Mouse (Mus musculus) midbrain, postnatal 0 days (tissue): Measurements from ENCODE around the gene Ints11. TPM values are rescaled to one million over a fixed set of nuclear protein-coding genes. Genes with fewer than 3 reads are reported as not detected.
A peak's percentile ranks its signal among the peaks of the same experiment; 100 is the strongest.

ENCODE experiments used
- ATAC-seq: fragments of 200-750 bp; cut with Nextera tagmentation; 2 replicates; pipeline ENCODE4 v1.8.0; 2017; ENCODE audit warnings: moderate number of reproducible peaks, mild to moderate bottlenecking, moderate TSS enrichment, moderate library complexity; ENCODE audit not compliant: low FRiP score
- DNase-seq: peaks from one replicate; pipeline ENCODE4 v3.0.0-alpha.2; 2015; ENCODE audit warnings: low spot score
- H3K27ac ChIP-seq: fragments of 300-500 bp; sonication (generic); 2 replicates; pipeline ENCODE4 v1.5.1; 2014; ENCODE audit warnings: low read depth, mild to moderate bottlenecking, low read length, mixed read lengths
- H3K27me3 ChIP-seq: fragments of 300-500 bp; sonication (generic); 2 replicates; pipeline ENCODE4 v1.6.1; 2014; ENCODE audit warnings: low read length, control low read depth, mixed read lengths; ENCODE audit not compliant: insufficient read depth
- H3K36me3 ChIP-seq: fragments of 300-500 bp; sonication (generic); 2 replicates; pipeline ENCODE4 v1.6.1; 2014; ENCODE audit warnings: low read length, control low read depth, mixed read lengths; ENCODE audit not compliant: insufficient read depth
- H3K4me1 ChIP-seq: fragments of 300-500 bp; sonication (generic); 2 replicates; pipeline ENCODE4 v1.6.1; 2014; ENCODE audit warnings: mild to moderate bottlenecking, control low read depth, antibody characterized with exemption, low read length, mixed read lengths; ENCODE audit not compliant: insufficient read depth
- H3K4me2 ChIP-seq: fragments of 300-500 bp; sonication (generic); 2 replicates; pipeline ENCODE4 v1.6.1; 2014; ENCODE audit warnings: low read depth, mild to moderate bottlenecking, low read length, mixed read lengths; ENCODE audit not compliant: poor library complexity, severe bottlenecking
- H3K4me3 ChIP-seq: fragments of 300-500 bp; sonication (generic); 2 replicates; pipeline ENCODE4 v1.5.1; 2014; ENCODE audit warnings: low read depth, mild to moderate bottlenecking, low read length, moderate library complexity
- H3K9ac ChIP-seq: fragments of 300-500 bp; sonication (generic); replicated peaks from 2 replicates; pipeline ENCODE4 v1.6.1; 2014; ENCODE audit warnings: mild to moderate bottlenecking, low read length, moderate library complexity, mixed read lengths; ENCODE audit not compliant: poor library complexity, severe bottlenecking
- H3K9me3 ChIP-seq: fragments of 300-500 bp; sonication (generic); 2 replicates; pipeline ENCODE4 v1.6.1; 2016; ENCODE audit warnings: low read length, control low read depth
- CTCF ChIP-seq: IDR thresholded peaks from 2 replicates; pipeline ENCODE4 v1.5.1; 2016; ENCODE audit warnings: antibody characterized with exemption, mild to moderate bottlenecking
- WGBS: fragments of 180-500 bp; shearing (Covaris S2); extraction: QIAGEN DNeasy Blood & Tissue Kit; methylation state at CpG from one replicate; pipeline ENCODE4 v1.1.7; 2014; 5-methylcytosine and 5-hydroxymethylcytosine counted together
- polyA plus RNA-seq: library from polyadenylated mRNA; unstranded; fragments of >200 nt; fragmentation: Nextera tagmentation; extraction: Ambion mirVana; gene quantifications from 2 replicates; pipeline ENCODE4 v1.2.1, GENCODE M21; 2015
- total RNA-seq: library from RNA; depleted of rRNA; stranded (reverse); fragments of >200 nt; gene quantifications from 2 replicates; pipeline ENCODE4 v1.2.3, GENCODE M21; 2014

Ints11 gene
- total and polyA plus RNA-seq, 2 experiments from 2014 or later: 45.0 to 56.0 TPM

- ATAC-seq: no peak
- Histone ChIP-seq H3K4me3 (peak overlapping the region; percentile 94; the same call in 1 of the 2 replicates), H3K9me3 (no peaks in the 10 kb centered on the region), H3K36me3 (peaks cover 29% of the 10 kb centered on the region), H3K9ac (peak overlapping the region; percentile 50; the same call in 1 of the 2 replicates), H3K4me1 (peaks cover 28% of the 10 kb centered on the region), H3K27me3 (no peaks in the 10 kb centered on the region), H3K27ac (peak overlapping the region; percentile 72), H3K4me2 (peak overlapping the region; percentile 93)
- 28% methylated on average over 6 of the region's 6 CpGs for WGBS
- peak; percentile 82 for DNase-seq
- TF ChIP-seq CTCF: no peak
These were observed 25.9 kb downstream of the Ints11 start for GRCm38 (mm10) chr4:155895216-155895615.

DNA sequence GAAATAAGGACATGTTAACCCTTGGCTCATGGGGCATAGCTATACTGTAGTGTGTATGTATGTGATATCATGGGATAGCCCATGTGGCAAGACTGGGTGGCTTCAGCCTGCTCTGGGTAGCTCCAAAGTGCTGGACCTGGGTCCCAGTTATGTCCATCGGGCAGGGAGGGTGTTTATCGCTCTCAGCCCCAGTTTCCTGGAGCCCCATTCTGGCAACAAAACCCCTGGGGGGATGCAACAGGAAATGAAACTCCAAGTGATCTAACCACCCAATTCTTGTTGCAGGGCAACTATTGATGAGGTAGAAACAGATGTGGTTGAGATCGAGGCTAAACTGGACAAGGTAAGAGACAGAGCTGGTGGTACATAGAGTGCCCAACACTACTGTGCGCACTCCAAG is 26.5 kb downstream of the Ints11 start:
- H3K4me3 ChIP-seq: no peak overlapping the region
- TF ChIP-seq CTCF: no peak

DNA sequence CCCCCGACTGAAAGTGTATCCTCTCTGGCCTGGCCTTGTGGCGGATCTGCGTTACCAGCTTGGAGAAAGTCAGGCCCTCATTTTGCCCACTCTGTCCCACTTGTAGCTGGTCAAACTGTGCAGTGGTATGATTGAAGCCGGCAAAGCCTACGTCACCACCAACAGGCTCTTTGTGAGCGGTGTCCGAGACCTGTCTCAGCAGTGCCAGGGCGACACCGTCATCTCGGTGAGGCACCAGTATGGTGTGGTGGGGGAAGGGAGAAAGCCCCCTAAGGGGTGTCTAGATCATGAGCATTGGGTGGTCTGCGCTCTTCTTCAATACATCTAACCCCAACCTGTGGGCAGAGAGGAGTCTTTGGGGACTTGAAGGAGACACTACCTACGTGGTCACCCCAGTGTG is 27.1 kb downstream of the Ints11 start:
- H3K9ac ChIP-seq: no peak overlapping the region
- no peak overlapping the region for H3K27ac ChIP-seq
- 97% methylated on average over 12 of the region's 12 CpGs for WGBS
- H3K9me3 ChIP-seq: no peaks in the 10 kb centered on the region
- no peak overlapping the region for H3K4me3 ChIP-seq
- DNase-seq: no peak
- H3K36me3 ChIP-seq: peaks cover 38% of the 10 kb centered on the region
- no peaks in the 10 kb centered on the region for H3K27me3 ChIP-seq
- no peak overlapping the region for H3K4me2 ChIP-seq
- ATAC-seq: no peak
- TF ChIP-seq CTCF: no peak
- peaks cover 22% of the 10 kb centered on the region for H3K4me1 ChIP-seq

More for the DNA sequence above, 26.5 kb downstream of the Ints11 start:
- DNase-seq (no peak), ATAC-seq (no peak)
- Histone ChIP-seq H3K36me3 (peaks cover 32% of the 10 kb centered on the region), H3K4me2 (peak overlapping the region; percentile 93), H3K9me3 (no peaks in the 10 kb centered on the region), H3K9ac (no peak overlapping the region), H3K27ac (no peak overlapping the region), H3K4me1 (peaks cover 22% of the 10 kb centered on the region), H3K27me3 (no peaks in the 10 kb centered on the region)
- WGBS: 94% methylated on average over 4 of the region's 4 CpGs

- H3K9me3 ChIP-seq: no peaks in the 10 kb centered on the region
- no peaks in the 10 kb centered on the region for H3K27me3 ChIP-seq
- H3K4me1 ChIP-seq: peaks cover 22% of the 10 kb centered on the region
- H3K4me3 ChIP-seq: no peak overlapping the region
- DNase-seq (no peak), ATAC-seq (no peak)
- 100% methylated on average over 2 of the region's 2 CpGs for WGBS
- TF ChIP-seq CTCF: no peak
- H3K9ac ChIP-seq: no peak overlapping the region
- H3K27ac ChIP-seq: no peak overlapping the region
- no peak overlapping the region for H3K4me2 ChIP-seq
- H3K36me3 ChIP-seq: peaks cover 56% of the 10 kb centered on the region
These were observed 29.0 kb downstream of the Ints11 start for GRCm38 (mm10) chr4:155898318-155898717.

DNA sequence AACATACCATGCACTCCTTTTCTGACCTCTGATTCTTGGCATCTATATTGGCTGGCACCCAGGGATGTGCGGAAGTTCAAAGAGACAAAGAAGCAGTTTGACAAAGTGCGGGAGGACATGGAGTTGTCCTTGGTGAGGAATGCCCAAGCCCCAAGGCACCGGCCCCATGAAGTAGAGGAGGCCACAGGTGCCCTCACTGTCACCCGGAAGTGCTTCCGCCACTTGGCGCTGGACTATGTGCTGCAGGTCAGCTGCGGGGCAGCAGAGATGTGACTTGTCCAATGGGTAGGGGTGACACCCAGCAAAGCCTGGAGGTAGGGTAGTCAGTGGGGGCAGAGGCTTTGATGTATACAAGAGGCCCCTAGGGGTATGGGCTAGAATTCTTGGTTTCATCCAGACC is 30.0 kb downstream of the Ints11 start:
- H3K9ac ChIP-seq: no peak overlapping the region
- TF ChIP-seq CTCF: no peak
- H3K4me2 ChIP-seq: no peak overlapping the region
- DNase-seq: no peak
- peaks cover 12% of the 10 kb centered on the region for H3K4me1 ChIP-seq
- H3K9me3 ChIP-seq: no peaks in the 10 kb centered on the region
- no peak overlapping the region for H3K4me3 ChIP-seq
- no peak overlapping the region for H3K27ac ChIP-seq
- no peaks in the 10 kb centered on the region for H3K27me3 ChIP-seq
- no peak for ATAC-seq
- H3K36me3 ChIP-seq: peaks cover 66% of the 10 kb centered on the region
- WGBS: 96% methylated on average over 7 of the region's 7 CpGs

DNA sequence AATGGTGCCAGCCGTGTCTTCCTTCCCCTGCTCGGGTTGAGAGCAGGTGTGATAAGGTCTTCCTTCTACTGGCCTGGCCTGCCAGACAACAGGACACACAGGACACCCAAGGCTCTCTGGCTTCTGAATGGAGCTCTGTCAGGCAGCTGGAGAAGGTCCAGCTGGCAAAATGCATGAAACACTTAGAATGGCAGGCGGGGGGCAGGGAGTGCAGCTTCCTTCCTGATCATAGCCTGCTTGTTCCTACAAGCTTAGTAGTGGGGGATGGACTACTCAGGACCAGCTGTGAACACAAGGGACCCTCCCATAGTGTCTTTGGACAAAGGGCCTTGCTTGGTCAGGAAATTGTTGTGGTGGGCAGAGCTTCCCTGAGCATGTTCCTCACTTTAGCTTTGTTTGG is 31.9 kb downstream of the Ints11 start:
- no peaks in the 10 kb centered on the region for H3K4me1 ChIP-seq
- no peak overlapping the region for H3K27ac ChIP-seq
- no peaks in the 10 kb centered on the region for H3K9me3 ChIP-seq
- no peak overlapping the region for H3K4me3 ChIP-seq
- DNase-seq: peak; percentile 67
- H3K9ac ChIP-seq: no peak overlapping the region
- peaks cover 83% of the 10 kb centered on the region for H3K36me3 ChIP-seq
- H3K4me2 ChIP-seq: no peak overlapping the region
- TF ChIP-seq CTCF: no peak
- ATAC-seq: no peak
- 83% methylated on average over 3 of the region's 3 CpGs for WGBS
- no peaks in the 10 kb centered on the region for H3K27me3 ChIP-seq
